Mouse (Mus musculus): Measurements from ENCODE around the gene Il15ra. TPM values are rescaled to one million over a fixed set of nuclear protein-coding genes. Genes with fewer than 3 reads are reported as not detected.

Il15ra gene
- total RNA-seq (2021) = 10 to 100 TPM; 29.8 to 38.6 TPM
- long read RNA-seq, experiment 1, transcript Il15ra-210 (7 exons, 1,624 nt) = major isoform, 9 of 20 reads
- long read RNA-seq, experiment 1, partial matches to known transcripts = 0 of 20 reads
- long read RNA-seq, experiment 1, other reads (novel, unspliced or antisense) = 5 of 20 reads
- long read RNA-seq, experiment 2, transcript Il15ra-210 (7 exons, 1,624 nt) = major isoform, 6 of 15 reads
- long read RNA-seq, experiment 2, partial matches to known transcripts = 0 of 15 reads
- long read RNA-seq, experiment 2, other reads (novel, unspliced or antisense) = 5 of 15 reads

DNA sequence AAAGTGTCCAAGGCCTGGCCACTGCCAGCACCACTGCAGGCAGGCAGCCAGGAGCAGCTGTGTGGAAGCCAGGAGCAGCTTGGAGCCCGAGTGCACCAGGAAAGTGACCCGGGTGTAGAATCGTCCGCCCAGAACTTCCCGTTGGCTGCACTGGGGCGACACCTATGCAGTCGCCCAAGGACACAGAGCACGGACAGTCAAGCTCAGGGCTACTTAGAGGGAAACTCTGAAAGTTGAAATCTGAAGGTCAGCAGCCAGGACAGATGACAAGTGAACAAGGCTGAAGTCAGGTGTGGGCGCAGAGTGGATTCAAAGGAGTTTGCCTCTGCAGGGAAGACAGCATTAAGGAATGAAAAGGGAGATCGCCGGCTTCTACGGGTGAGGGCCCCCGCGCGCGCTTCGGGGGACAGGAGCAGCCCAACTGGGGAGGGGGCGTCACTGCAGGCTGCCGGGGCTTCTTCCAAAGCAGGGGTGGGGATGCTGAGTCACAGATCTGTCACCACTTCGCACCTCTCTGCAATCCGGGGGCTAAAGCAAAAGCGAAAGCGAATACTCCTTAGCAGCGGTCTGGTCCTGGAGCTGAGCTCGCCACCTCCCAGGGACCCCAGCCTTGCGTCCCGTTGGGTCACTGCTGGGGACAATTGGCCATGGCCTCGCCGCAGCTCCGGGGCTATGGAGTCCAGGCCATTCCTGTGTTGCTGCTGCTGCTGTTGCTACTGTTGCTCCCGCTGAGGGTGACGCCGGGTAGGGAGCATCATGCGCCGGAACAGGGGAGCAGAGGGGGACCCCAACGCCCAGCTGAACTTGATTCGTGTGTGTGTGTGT is at the start of gene Il15ra:
Gene Il15ra (plus strand): TSS at position 90 of the 825 bp plus-strand sequence.
- intact Hi-C loops (cut with DNase I) = loop anchor here (5.0 to 10.0 kb wide), 2 partner anchors 72 to 101 kb away; partner anchors contain the start of genes Ankrd16, Fbh1 and Rbm17
- TF ChIP-seq CTCF (IDR thresholded peaks at IDR 0.05) = no peak
- peak; percentile 97 for DNase-seq
- Histone ChIP-seq H3K4me3 (peak within 1 kb of the TSS; percentile 98), H3K27ac (peak within 1 kb of the TSS; percentile 98)

DNA sequence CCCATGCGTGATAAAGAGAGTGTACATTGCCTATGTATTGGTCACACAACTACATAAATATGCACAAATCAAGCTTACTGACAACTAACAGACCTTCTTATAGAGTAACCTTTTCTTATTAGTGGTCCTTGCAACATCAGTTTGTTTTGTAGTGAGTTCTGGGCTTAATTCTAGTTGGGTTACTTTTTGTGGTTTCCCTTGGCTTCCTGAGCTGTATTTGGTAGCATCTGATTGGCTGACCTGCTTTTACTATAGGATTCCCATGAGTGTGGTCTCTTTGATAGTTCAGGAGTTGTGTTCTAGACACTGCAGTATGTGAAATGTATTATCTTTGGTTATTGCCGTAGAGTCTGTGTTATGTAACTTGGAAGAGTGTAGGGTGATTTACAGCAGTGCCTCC is 47.5 kb upstream of the Il15ra start:
- intact Hi-C loops (cut with DNase I) = no loop called here

DNA sequence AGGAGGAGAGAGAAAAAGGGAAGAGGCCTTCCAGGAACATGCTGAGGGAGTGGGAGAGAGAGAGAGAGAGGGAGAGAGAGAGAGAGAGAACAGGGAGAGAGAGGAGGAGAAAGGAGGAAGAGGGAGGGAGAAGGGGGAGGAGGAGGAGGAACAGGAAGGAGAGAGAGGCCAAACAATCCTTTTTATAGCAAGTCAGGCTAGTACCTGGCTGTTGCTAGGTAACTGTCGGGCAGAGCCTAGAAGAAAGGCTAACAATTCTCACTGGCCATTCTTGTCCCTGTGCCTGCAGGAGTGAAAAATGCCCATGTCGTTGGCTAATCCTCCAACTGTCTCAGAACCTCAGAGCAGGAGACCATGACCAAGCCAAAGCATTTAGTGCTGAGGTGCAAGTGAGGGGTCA is 45.8 kb upstream of the Il15ra start:
- no peak for TF ChIP-seq CTCF (IDR thresholded peaks at IDR 0.05)
- DNase-seq = no peak

More for the DNA sequence above, 47.5 kb upstream of the Il15ra start:
- no peak overlapping the region for H3K27ac ChIP-seq
- TF ChIP-seq CTCF (IDR thresholded peaks at IDR 0.05) = no peak
- DNase-seq = no peak
- no peak overlapping the region for H3K4me3 ChIP-seq

DNA sequence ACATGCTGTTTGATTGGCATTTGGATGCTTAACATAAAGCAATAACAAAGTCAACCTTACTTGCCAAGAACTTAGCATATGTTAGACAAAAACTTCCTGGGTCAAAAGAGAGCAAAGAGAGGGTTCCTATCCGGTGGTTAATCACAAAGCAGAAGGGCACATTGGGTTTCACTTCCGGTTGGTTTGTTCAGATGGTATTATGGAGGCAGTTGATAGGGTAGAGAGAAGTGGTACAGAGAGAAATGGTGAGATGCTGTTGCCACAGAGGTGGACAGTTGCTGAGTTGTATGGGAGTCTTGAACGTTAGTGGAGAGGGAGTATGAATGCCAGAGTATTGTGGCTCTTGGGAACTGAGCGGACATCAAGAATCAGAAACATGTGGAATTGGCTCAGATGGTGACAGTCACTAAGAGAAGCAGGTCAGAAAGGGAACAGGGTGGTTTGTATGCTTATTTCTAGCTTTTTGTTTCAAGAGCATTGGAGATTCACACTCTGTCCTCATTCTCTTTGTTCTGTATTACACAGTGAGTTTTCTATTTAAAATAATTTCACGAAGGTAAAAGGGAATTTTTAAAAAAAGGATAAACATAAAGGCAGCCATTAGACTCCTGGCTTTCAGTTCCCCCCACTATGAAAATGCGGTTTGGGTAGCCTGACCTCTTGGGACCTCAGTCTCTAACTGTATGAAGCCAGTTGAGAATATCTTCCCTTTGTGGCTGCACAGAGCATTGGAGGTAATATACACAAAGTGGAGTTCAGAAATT is 42.8 kb upstream of the Il15ra start:
- no peak for TF ChIP-seq CTCF (IDR thresholded peaks at IDR 0.05)
- DNase-seq = no peak
- intact Hi-C loops (cut with DNase I) = loop anchor here (5.0 kb wide), 1 partner anchor 210 kb away; no protein-coding TSS in a partner anchor
- H3K4me3 ChIP-seq = no peak overlapping the region
- H3K27ac ChIP-seq = no peak overlapping the region

More for the DNA sequence above, 45.8 kb upstream of the Il15ra start:
- intact Hi-C loops (cut with DNase I) = no loop called here
- Histone ChIP-seq H3K27ac (no peak overlapping the region), H3K4me3 (no peak overlapping the region)

DNA sequence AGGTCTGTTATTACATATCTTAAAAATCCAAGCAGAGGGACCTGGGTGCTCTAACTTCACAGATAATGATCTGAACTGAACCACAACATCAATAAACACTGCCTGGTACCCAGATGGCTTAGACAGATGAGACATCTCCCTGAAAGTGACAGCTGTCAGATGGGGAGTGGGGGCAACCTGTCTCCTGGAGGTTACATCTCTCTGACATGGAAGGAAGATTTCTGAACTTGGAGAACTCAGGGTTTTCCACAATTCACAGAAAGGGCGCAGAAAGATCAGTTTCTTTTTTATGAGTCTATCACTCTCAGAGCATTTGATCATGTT is 42.2 kb upstream of the Il15ra start:
- intact Hi-C loops (cut with DNase I) = loop anchor here (5.0 kb wide), 1 partner anchor 209 kb away; no protein-coding TSS in a partner anchor
- TF ChIP-seq CTCF (IDR thresholded peaks at IDR 0.05) = no peak
- Histone ChIP-seq H3K4me3 (no peak overlapping the region), H3K27ac (no peak overlapping the region)
- no peak for DNase-seq

DNA sequence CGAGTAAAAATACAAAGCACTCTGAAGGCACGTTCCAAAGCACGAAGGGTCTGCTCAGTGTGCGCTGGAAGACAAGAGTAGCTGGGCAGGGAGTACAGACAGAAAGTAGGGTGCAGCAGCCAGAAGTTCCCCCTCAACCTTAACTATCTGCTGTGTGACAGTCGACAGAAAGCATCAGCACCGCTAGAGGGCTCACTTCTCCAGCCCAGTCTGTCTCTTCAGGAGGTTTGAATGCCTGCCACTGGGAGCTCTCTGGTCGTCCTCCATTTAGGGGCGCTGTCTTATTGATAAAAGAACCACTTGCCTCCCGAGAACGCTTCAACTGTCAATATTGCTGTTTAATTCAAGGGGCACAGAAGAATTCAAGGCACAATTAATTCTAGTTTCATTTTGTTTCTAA is 41.1 kb upstream of the Il15ra start:
- intact Hi-C loops (cut with DNase I) = loop anchor here (1.0 to 5.0 kb wide), 2 partner anchors 23 to 208 kb away; no protein-coding TSS in a partner anchor
- Histone ChIP-seq H3K27ac (peak overlapping the region; percentile 71), H3K4me3 (peak overlapping the region; percentile 65)
- DNase-seq = peak; percentile 89
- TF ChIP-seq CTCF (IDR thresholded peaks at IDR 0.05) = peak; percentile 89

DNA sequence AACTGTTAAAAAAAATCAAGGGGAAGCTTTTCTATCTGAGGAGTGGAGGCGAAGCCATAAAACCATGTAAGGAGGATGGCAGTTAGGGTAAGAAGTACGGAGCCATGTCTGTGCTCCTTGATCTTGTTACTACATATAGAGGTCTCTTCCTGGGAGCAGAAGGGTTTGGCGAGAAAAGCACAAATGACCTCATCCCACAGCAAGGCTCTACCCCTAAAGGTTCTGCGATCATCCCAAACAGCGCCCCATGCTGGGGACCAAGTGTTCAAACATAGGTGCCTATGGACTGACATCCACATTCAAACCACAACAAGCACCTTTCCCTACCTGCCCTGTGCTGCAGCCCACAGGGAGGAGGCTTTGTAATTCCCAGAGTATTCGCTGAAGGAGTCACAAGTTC is 40.7 kb upstream of the Il15ra start:
- DNase-seq = peak; percentile 58
- peak; percentile 21; the same call in 1 of the 2 replicates for TF ChIP-seq CTCF (IDR thresholded peaks at IDR 0.05)
- Histone ChIP-seq H3K27ac (peak overlapping the region; percentile 71), H3K4me3 (peak overlapping the region; percentile 65)
- intact Hi-C loops (cut with DNase I) = loop anchor here (1.0 to 5.0 kb wide), 2 partner anchors 23 to 208 kb away; no protein-coding TSS in a partner anchor

DNA sequence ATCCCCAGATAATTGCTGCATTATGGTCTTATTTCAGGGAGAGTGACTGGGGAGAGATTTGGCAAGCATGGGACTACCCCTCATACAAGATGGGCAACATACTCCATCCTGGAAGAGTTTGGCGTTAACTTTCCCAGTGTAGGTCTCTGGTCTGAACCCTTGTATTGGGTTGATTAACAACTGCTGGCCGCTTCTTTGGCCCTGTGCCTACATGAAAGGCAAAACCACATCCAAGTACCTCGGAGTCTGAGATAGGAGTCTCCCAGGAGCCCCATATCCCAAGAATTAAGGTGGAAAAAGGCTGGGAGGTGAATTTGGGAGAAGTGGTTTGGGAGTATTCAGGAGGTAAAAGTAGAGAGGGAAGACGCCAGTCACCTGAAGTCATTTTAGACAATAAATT is 40.3 kb upstream of the Il15ra start:
- H3K4me3 ChIP-seq = peak overlapping the region; percentile 65

DNA sequence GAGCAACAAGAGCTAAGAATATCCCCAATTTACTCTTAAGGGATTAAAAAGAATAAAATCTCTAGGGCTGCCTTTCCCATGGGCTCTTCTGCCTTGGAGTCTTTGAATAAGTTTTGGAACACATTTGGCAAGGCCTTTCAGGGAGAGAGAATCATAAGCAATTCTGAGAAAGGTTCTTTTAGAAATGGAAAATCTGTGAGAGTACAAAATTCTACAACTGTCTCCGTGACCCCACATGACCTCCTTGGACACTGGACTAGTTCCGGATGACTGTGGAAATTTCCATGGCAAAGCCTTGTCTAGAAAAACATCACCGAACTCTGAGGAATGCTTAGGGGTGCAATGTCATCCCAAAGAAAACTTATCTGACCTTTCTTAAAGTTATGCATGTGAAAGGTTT is 39.8 kb upstream of the Il15ra start:
- intact Hi-C loops (cut with DNase I) = no loop called here
- TF ChIP-seq CTCF (IDR thresholded peaks at IDR 0.05) = no peak
- peak; percentile 36 for DNase-seq
- no peak overlapping the region for H3K4me3 ChIP-seq
- H3K27ac ChIP-seq = peak overlapping the region; percentile 71

More for the DNA sequence above, 40.3 kb upstream of the Il15ra start:
- TF ChIP-seq CTCF (IDR thresholded peaks at IDR 0.05) = no peak
- DNase-seq = peak; percentile 45
- H3K27ac ChIP-seq = peak overlapping the region; percentile 71
- intact Hi-C loops (cut with DNase I) = loop anchor here (1.0 to 5.0 kb wide), 2 partner anchors 22 to 207 kb away; no protein-coding TSS in a partner anchor

DNA sequence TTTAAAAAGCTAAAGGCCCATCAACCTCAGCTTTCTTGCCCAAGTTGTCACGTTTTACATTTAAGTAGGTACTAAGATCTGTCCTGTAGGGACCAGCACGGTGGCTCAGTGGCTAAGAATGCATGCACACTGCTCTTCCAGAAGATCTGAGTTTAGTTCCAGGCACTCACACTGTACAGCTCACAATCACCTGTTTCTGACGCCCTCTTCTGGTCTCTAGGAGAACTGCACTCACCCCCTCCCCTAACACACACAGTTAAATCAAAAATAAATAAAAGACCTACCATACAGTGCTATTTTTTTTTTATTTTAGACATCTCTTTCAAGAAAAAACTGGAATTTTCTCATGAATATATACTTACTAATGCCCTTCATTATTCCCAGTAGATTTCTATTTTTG is 32.9 kb upstream of the Il15ra start:
- H3K27ac ChIP-seq = no peak overlapping the region
- peak; percentile 50 for TF ChIP-seq CTCF (IDR thresholded peaks at IDR 0.05)
- intact Hi-C loops (cut with DNase I) = no loop called here

DNA sequence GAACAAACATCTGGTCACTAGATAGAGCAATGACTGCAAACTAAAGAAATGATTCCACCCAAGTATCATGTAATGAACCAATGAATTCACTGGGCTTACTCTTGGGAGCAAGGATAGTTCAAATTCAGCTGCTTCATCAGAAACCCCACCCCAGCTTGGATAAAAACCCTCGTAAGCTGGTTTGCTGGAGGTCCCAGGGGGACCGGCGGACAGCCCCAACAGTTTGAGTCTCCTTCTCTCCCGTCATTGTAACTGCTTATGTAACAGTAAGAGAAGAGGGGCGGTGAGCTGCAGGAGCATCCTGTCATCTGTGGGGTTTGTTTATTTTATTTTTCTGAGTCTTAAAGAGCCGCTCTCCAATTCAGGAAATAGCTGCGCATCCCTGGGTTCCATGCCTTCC is 25.5 kb upstream of the Il15ra start:
- intact Hi-C loops (cut with DNase I) = loop anchor here (10.0 kb wide), 1 partner anchor 345 kb away; no protein-coding TSS in a partner anchor
- TF ChIP-seq CTCF (IDR thresholded peaks at IDR 0.05) = no peak
- peak; percentile 32 for DNase-seq
- Histone ChIP-seq H3K4me3 (peak overlapping the region; percentile 35), H3K27ac (peak overlapping the region; percentile 67)

More for the DNA sequence above, 32.9 kb upstream of the Il15ra start:
- no peak overlapping the region for H3K4me3 ChIP-seq
- no peak for DNase-seq

DNA sequence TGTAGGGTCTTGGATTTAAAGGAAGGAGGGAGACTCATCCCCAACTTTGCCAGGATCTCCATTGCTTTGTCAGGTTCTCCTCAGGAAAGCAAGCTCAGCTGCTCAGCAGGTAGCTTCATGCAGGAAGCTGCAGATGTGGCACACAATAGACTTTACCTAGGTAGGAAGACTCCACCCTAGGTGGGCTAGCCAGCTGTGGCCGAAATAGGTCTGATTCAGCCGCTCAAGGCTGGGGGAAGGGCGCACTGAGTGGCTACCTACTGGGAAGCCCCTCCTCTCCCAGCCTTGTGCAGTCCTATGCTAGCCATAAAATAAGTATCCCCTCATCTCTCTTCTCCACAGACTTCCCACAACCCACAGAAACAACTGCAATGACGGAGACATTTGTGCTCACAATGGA is 22.4 kb upstream of the Il15ra start:
- no peak for TF ChIP-seq CTCF (IDR thresholded peaks at IDR 0.05)
- no peak overlapping the region for H3K4me3 ChIP-seq
- intact Hi-C loops (cut with DNase I) = loop anchor here (10.0 kb wide), 1 partner anchor 348 kb away; no protein-coding TSS in a partner anchor
- no peak for DNase-seq
- no peak overlapping the region for H3K27ac ChIP-seq
